Mouse (Mus musculus): Measurements from ENCODE around the gene Rtn4r.

DNA sequence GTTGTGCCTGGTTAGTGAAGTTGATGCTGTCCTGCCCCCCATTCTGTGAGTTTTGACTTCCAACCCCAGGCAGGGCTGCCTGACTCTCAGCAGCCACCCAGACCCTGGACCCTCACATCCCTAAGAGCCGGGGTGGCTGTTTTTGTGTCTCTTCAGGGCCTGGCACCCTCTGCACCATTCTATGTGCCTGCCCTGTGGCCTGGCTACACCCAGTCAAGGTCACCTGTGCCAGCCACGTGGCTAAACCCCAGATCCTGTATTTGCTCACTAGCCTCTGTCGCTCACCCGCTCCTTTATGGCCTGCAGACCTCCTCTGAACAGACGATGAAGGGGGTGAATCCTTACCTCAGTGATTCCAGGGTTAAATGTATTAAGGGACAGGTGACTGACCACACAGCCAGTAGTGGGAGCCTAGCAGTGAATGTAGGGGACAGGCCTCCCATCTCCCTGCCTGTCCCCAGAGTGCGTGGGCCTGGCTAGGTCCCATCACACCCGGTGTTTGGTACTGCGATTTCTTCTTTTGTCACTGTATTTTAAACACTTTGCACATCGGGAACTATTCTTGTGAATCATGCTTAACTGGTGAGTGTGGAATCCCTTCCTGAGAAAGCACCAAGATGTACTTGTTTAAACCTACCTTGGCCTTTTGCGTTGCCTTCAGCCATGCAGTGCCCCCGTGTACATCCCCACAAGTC, 4.0 kb downstream of the Rtn4r start:
- TF ChIP-seq EP300 (IDR thresholded peaks at IDR 0.05) = no peak
- no peak for TF ChIP-seq CTCF (IDR thresholded peaks at IDR 0.05)
